Mouse (Mus musculus) splenic B cell, adult 2 months (primary cell): ENCODE results near the gene Thoc6.
A peak's percentile ranks its signal among the peaks of the same experiment; 100 is the strongest.

Experiments used
- DNase-seq: peaks from one replicate; pipeline ENCODE4 v3.0.0-alpha.2; 2011; ENCODE audit warnings: low read depth, low spot score
- H3K27me3 ChIP-seq: 2 replicates; pipeline ENCODE4 v1.6.1; 2012; ENCODE audit warnings: mild to moderate bottlenecking, low read length, moderate library complexity, mixed read lengths; ENCODE audit not compliant: control insufficient read depth, poor library complexity, insufficient read depth, severe bottlenecking
- H3K36me3 ChIP-seq: 2 replicates; pipeline ENCODE4 v1.6.1; 2012; ENCODE audit warnings: mild to moderate bottlenecking, low read length, moderate library complexity, mixed read lengths; ENCODE audit not compliant: control insufficient read depth, poor library complexity, insufficient read depth, severe bottlenecking

The Thoc6 gene

GRCm38 (mm10) chr17:23631241-23631640, 42.4 kb downstream of the Thoc6 start:
- no peaks in the 10 kb centered on the region; the same call in 1 of the 2 replicates for H3K27me3 ChIP-seq
- DNase-seq: no peak
- no peaks in the 10 kb centered on the region for H3K36me3 ChIP-seq

- H3K27me3 ChIP-seq: no peaks in the 10 kb centered on the region
- no peaks in the 10 kb centered on the region for H3K36me3 ChIP-seq
- DNase-seq: peak; percentile 74
These were observed 43.3 kb downstream of the Thoc6 start for GRCm38 (mm10) chr17:23630195-23631020.

- H3K36me3 ChIP-seq: no peaks in the 10 kb centered on the region
- no peak for DNase-seq
- no peaks in the 10 kb centered on the region for H3K27me3 ChIP-seq
These were observed 45.9 kb downstream of the Thoc6 start for GRCm38 (mm10) chr17:23627813-23628212.

GRCm38 (mm10) chr17:23620351-23620750, 53.3 kb downstream of the Thoc6 start:
- DNase-seq: no peak
- no peaks in the 10 kb centered on the region; the same call in 1 of the 2 replicates for H3K27me3 ChIP-seq
- no peaks in the 10 kb centered on the region for H3K36me3 ChIP-seq
